Mouse (Mus musculus): ENCODE data around the gene Mtg2.

Mtg2 gene

DNA sequence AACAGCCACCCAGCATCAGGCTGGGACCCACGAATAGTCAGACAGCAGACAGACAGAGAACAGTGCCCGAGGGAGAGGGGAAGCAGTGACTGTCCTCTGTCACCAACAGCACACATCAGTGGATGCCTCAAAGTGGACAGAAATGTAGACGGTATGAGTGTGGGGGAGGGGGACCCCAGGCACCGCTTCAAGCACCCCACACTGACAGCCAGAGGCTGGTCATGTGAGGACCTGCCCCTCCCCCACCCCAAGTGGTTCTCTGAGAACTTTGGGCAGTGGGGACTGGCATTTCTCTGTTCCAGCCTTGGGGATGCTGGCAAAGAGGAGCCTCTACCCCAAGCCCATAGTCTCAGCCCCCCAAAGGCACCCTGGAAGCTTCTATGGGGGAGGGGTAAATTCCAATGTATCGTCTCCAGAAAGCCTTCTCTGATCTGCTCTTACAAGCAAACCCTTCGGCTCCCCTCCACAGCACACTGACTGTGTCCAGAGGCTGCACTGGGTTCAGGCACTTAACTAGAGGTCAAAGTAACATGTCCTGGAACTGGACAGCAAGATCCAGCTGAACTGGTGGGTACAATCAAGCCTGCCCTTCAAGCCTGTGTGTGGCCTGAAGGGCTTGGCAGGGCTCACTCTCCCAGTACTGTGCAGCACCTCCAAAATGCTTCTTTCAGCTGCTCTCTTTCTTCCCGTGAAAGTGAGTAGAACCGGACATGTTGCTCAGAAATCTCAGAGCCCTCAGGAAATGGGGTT is 35.2 kb downstream of the Mtg2 start:
- no peak for DNase-seq

DNA sequence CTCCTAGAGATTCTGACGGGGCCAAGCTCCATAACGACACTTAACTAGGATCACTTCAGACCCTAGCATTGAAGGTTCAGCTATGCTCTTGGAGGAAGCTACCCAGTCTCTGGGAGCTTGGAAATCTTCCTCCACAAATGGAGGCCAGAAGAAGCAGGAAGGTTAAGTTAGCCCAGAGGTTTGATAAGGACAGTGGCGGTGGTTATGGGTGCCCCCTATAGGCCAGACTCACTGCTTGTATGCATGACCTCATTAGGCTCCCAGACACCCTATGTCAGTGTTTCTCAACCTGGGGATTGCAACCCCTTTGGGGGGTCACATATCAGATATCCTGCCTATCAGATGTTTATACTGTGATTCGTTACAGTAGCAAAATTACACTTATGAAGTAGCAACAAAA is 36.7 kb downstream of the Mtg2 start:
- DNase-seq: no peak

DNA sequence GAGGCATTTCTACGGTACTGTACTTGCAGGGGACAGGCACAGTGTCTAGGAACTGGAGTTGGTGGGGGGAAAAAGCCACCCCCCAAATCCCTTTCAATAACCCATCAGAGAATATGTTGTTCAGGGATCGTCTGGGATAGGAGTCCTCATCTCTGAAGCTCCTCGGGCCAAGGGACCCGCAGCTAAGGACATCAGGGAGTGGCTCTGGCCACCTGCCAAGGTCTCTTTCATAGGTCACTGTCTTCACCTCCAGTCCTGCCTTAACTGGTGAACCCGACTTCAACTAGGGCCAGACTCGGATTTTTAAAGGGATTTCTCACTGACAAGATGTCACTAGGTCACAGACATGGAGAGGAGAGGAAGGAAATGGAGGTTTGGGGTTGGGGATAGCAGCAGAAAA is 37.9 kb downstream of the Mtg2 start:
- no peak for DNase-seq

DNA sequence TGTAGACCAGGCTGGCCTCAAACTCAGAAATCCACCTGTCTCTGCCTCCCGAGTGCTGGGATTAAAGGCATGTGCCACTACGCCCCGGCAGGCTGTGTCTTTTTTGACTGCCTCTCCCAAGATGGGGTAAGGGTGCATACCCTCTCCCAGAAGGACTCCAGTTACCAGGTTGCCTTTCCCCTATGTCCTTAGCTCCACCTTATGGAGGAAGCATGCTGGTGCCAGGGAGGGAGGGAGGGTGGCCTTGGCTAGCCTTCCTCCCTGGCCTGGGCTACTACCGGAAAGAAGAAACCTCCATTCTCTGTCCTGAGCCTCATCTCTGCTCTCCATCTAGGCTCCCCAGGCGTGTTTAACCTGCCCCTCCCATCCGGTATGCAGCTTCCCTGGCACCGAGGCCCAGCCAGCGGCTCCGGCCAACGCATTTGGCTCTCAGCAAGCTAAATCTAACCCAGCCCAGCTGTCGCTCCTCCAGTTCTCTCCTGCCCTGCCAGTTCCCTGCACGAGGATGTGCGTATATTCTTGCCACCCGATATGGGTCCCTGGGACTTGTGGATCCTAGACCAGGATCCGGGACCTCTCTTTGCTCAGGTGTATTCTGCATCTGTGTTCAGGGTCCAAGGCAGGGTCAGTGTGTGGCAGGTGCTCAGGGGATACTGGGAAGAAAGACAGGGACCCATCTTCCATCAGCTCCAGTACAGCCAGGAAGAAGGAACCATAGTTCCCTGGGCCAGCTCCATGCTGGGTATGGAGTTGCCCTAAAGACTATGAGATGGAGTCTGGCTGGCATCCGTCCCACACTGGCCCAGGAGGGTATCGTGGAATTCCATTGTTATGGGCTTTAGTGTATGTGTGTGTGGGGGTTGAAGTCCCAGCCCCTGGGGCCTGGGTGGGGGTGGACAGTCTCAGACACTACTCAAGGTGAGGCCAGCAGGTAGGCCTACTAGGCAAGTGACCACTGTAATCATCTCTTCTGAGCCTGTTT is 43.8 kb downstream of the Mtg2 start:
- peak; percentile 70 for DNase-seq

DNA sequence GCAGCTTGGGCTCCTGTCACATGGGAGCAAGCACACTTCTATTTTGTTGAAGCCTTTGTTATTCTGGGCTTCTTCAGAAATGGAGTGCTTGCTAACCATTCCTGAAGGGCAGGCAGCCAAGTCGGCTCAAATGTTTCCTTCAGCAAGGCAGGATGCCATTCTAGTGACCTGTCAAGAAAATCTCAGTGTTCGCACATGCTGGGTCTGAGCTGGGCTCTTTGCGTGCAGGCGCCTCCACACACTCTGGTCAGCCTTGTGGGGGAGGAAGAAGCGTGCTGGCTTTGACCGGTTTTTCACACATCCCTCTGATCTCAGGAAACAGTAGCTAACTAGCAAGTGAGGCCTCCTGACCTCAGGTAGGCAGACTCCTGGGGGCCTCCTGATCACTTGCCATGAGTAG is 44.9 kb downstream of the Mtg2 start:
- DNase-seq: peak; percentile 48

DNA sequence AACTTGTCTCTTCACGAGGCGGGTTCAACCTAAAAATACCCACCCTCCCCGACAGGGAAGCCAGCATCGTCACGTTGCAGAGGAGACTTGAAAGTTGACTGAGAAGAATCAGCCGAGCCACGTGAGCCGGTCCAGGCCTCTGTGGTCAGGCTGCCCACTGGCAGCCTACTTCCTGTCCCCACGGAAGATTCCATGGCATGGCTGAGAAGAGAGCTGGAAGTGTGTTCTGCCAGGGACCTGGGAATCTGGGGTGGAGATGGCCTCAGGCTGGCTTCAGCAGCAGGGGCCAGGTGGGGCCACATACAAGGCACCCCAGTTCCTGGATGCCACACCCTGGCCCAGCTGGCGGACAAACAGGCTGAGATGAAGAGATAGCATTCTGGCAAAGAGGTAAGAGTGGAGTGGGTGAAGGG is 45.7 kb downstream of the Mtg2 start:
- DNase-seq: no peak

DNA sequence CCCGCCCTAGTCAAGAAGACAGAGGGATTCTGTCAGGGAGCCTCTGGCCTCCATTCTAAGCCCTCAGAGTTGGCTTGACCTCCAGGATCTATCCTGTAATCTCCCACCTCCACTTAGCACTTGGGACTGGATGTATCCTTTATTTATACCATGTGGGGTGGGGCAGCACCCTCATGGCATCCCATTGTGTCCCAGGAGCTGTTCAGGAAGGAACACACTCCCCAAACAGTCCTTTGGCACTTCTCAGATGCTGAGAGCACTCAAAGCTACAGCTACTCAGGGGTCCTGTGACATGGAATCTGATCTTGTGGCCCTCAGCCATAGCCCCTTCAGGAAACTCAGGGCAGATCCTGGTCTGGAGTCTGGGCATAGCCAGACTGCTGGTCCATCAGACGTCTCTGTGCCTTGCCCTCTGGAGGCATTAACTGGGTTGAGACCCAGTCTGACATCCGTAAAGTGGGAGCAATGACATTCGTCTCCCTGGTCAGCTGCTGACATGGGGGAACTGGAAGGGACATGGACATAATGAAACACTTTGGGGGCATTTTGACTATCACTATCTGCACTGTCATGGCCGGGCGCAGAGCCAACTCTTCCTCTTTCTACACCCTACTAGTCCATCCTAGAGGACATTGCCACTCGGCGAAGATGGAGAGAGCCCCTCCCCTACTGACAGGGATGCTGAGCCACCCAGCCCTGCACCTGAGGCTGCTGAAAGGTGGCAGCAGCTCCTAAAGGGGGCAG is 46.5 kb downstream of the Mtg2 start:
- peak; percentile 49 for DNase-seq

DNA sequence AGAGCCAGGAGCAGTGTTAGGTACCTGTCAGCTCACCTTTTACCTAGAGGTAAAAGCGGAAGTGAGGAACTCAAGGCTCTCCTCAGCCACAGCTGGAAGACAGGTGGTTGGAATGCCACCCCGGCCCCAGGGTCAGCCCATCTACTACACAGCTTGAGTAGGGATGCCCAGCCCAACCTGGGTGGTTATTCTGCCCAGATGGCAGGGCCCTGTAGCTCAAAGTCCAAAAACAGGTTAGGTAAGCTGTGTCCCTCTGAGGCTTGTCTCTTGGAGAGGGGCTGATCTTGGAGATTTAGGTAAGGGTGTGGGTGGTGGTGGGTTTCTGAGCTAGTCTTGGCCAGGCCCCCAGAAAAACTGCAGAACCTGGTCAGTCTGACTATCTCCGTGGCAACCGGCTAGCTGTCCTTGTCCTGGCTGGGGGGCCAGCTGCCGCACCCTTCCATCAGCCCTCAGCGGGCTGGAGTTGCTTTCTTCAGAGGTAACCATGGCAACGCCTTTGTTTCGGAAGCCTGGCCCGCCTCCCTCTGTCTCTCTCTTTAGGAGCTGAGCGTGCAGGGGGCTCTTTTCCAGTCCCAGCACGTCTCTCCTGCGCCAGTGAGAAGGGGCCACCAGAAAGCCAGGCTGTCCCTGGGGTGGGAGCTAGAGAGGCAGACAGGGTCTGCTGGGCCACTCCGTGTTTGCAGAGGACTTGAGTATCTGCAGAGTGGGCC is 47.3 kb downstream of the Mtg2 start:
- peak; percentile 39 for DNase-seq

DNA sequence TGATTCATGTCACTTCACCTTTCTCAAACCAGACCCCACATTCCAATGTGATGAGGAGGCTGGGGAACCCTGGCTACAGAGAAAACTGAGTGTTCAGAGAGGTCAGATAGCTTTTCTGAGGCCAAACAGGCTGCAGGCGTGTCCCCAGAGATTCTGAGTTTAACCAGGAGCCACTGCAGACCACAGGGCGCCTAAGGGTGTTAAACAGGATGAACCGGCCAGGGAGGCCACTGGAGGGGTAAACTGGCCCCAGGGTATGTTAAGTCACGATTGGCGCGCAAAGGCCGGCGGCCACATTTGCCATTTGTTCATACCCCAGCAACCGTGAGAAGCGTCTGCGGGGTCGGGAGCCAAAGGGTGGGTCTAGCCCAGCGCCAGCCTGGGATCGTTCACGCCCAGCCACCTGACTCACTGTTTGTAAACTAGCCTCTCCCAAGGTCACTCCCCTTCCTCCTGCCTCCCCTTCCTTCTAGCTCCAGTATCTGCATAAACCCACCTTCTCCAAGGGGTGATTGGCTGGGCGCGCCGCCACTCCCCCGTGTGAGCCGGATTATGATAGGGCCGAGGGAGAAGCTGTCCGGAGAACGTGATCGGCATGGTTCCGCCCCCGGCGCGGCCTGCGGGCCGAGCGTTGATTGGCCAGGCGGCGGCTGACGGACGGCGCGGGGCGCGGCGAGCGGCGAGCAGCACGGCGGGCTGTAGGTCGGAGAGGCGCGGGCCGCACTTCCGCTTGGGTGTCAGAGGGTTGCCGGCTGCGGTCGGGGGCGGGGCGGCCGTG is 48.5 kb downstream of the Mtg2 start, which contains the start of gene Osbpl2:
Osbpl2 (plus strand) TSS at position 646 of the 778 bp plus-strand sequence.
- DNase-seq: peak; percentile 100

DNA sequence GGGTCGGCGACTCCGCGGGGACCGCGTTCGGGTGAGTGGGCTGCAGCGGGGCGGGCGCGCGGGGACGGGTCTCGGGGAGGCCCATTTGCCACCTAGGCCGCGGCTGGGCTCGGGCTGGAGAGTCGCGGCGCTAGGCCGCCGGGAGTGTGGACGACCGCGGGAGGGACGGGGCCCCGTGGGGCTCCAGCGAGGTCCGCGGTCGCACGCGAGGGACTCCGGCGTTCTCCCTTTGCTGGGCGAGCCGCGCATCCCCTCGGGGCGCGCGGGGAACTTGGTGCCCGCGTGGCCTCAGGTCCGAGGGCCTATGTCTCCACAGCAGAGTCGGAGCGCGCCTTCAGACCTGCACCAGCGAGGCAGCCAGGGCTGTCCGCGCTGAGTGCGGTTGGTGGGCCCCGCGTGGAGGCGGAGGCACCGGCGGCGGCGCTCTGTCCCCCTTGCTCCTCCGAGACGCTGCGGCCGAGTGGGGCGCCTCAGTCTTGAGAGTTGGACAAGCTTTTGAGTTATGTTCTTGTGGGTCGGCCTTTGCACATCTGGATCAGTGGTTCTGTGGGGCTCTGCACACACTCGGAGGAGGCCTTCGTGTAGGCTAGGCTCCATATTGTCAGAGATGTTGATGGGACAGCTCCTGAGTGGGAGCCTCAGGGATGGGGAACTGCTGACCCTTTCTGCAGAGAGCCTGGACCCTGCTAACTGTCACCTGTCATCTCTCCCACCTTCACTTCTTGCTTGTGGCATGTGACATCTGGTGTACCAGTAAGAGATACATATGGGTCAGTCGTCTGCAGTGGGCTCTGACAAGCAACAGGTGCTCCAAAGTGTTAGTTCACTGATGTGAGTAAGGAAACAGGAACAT is 49.3 kb downstream of the Mtg2 start:
- DNase-seq: peak; percentile 45

DNA sequence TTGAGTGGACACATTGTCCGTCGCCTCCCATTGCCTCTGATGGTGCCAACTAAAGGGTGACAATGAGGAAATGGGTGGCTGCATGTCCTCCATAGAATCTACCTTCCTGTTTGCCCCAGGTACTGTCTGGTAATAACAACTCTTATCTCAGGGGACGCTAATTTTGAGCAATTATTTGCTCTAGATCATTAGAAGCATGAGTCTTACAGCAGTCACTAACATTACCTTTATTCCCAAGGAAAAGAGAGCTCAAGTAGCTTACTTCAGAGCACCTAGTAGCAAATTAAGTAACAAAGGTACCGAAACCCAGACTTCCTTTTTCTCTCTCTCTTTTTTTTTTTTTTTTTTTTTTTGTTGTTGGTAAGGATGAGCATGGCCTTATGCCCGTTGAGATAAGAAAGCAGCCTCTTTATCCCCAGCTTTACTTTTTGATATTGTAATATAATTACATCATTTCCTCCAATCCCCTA is 49.9 kb downstream of the Mtg2 start:
- no peak for DNase-seq

DNA sequence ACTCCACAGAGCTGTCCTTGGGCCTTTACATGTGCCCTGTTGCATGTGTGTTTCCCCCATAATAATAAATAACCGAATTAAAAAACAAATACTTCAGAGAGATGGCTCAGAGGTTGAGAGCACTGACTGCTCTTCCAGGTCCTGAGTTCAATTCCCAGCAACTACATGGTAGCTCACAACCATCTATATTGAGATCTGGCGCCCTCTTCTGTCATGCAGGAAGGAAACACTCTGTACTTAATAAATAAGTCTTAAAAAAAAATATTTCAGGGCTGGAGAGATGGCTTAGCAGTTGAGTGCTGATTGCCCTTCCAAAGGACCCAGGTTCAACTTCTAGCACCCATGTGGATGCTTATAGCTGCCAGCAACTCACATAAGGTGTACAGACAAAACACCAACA is 53.8 kb downstream of the Mtg2 start:
- DNase-seq: no peak

DNA sequence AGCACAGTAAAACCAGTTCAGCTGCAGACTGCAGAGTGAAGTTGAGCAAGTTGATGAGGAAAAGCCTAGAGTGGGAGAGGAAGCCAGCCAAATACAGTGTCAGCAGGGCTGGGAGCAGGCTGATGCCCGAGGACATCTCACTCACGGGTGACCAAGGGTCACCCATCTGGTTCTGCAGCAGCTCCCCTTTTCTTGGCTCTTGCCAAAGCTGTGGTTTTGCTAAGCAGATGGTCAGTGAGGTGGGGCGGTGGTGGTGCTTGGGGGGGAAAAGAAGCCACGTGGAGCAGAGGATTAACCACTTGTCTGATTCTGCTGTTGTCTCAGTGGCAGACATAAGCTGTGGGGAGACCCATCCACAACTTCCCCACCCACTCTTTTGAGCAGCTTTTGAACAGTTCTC is 55.8 kb downstream of the Mtg2 start:
- no peak for DNase-seq

DNA sequence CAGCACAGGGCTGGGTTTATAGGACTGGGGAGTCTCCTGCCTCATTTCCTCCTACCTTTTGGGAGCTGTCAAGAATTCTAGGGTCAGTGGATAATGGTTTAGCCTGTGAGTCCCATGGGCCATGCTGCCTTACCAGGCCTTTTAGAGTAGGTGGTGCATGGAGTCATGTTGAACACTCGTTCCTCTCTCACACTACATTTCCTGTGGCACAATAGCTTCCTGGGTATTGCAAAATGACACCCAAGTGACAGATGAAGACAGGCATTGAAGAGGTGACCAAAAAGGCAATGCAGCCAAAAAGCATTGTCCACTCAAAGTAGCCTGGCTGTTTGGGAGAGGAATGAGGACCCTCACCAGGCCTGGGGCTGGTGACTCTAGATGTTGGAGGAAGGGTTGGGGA is 57.3 kb downstream of the Mtg2 start:
- DNase-seq: no peak

DNA sequence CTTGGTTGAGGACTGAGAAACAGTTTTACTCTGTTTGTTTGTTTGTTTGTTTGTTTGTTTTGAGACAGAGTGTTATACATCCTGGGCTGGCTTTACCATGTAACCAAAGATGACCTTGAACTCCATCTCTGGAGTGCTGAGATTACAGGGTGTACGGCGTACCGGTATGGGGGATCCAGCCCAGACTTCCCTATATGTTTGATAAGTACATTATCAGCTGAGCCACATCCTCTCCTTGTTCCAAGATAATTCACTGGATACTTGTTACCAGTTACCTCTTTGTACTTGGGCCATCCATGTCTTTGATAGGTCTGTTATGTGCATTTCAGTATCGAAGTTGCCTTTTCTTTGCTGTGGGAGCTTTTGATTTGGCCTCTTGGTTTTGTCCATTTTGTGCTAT is 62.8 kb downstream of the Mtg2 start:
- DNase-seq: no peak

DNA sequence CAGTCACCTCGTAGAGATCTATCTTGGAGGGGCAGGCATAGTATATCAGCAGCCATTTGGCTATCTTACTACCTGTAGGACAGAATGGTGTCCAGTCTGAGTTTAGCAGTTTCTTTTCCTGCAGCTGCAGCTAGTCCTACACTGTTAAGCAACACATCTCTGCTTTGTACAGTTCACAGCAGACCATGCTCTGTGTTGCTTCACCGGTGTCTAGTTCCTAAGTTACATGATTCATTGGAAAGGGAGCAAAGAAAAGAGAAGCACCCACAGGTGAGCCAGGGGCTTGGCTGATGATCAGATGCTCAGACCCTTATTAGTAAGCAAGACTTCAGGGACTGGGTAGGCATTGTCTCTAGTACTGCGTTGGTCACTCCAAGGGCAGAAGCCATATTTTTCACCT is 63.5 kb downstream of the Mtg2 start:
- DNase-seq: no peak

DNA sequence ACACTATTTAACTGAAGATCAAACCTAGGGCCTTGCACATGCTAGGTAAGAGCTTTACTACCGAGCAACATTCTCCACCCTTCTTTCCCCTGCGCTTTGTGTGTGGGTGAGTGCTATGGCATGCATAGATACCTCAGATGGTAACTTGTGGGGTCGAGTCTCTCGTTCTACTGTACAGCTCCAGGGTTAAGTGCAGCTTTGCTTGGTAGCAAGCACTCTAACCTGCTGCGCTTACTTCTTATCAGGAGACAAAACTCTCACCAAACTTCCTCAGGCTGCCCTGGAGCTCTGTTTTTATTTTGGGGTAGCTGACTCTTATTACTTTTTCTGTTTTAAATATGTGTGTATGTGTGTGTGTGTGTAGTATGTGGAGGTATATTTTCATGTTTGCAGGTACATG is 65.0 kb downstream of the Mtg2 start:
- no peak for DNase-seq

All from cerebellum, adult 11 months (tissue).